Mouse (Mus musculus): ENCODE results near the gene Exoc3l. TPM values are rescaled to one million over a fixed set of nuclear protein-coding genes. Genes with fewer than 3 reads are reported as not detected.

The Exoc3l gene
- polyA plus RNA-seq, 1 experiment from 2014 or later: 6.2 TPM

DNA sequence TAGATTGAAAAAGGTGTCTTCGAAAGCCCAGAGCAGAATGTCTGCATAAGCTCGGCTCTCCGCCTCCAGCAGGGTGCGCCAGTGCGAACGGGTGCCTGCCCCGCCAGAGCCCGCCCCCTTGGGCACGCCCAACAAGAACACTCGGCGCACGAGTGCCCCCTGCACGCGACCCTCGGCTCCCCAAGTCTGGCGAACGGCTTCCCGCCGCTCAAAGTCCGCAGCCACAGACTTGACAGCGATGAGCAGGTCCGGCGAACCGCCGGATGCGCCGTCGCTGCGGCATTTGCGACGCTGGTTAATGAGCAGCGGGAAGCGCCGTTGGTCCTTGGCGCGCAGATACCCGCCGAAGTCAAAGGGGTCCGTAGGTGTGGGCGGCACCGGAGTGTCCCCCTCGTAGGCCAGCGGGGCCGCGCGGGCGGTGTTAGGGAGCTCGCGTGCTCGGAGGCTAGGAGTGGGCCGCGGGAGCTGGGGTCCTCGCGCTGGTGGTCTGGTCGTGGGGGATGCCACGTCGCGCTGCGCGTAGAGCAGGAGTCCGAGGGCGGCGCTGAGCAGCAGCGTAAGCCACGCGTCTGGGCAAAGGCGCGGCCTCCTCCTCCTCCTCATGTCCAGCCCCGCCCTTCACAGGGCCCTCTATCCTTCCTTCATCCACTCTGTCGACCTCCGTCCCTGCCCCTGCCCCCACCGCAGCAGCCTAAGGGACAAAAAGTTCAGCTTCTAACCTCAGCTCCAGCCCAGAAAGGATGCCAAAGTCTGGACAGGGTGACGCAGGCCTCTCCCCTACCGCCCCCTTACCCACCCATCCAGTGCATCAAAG is 41.5 kb downstream of the Exoc3l start:
- peak overlapping the region; percentile 99 for H3K4me2 ChIP-seq
- peak overlapping the region; percentile 74 for H3K4me3 ChIP-seq (replicated peaks)
- peak; percentile 92 for ATAC-seq (ENCODE audit: low read depth)
- WGBS (ENCODE audit: insufficient replicate concordance): under 1% methylated on average over 74 of the region's 74 CpGs
- no peaks in the 10 kb centered on the region for H3K9me3 ChIP-seq (replicated peaks)
- peaks cover 35% of the 10 kb centered on the region for H3K27me3 ChIP-seq
- peak; percentile 79 for DNase-seq
- H3K4me1 ChIP-seq (replicated peaks): peaks cover 47% of the 10 kb centered on the region
- peaks cover 44% of the 10 kb centered on the region for H3K36me3 ChIP-seq
- H3K27ac ChIP-seq: peak overlapping the region; percentile 86
- H3K9ac ChIP-seq: peak overlapping the region; percentile 80

DNA sequence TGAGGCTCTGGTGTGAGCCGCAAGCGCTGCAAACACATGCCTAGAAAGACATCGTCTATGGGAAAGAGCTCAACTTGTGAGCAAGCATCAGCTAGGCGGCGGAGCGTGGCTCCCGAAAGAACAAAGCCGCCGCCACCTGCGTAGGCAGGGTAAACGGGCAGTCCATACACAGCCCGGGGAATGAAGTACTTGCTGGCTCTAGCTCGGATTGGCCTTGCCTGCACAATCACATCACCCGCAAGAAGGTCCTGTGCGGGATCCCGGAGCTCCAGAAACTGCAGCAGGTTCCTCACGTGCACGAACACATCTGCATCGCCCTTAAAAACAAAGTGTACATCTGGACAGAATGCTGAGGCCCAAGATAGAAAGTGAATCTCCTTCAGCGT is 42.1 kb downstream of the Exoc3l start:
- Histone ChIP-seq H3K27ac (no peak overlapping the region), H3K4me1 (replicated peaks) (peaks cover 41% of the 10 kb centered on the region), H3K9me3 (replicated peaks) (no peaks in the 10 kb centered on the region), H3K36me3 (peaks cover 50% of the 10 kb centered on the region), H3K27me3 (peaks cover 29% of the 10 kb centered on the region), H3K4me2 (peak overlapping the region; percentile 99), H3K9ac (peak overlapping the region; percentile 80; the same call in 1 of the 2 replicates), H3K4me3 (replicated peaks) (peak overlapping the region; percentile 74)
- 56% methylated on average over 20 of the region's 20 CpGs for WGBS (ENCODE audit: insufficient replicate concordance)
- DNase-seq (no peak), ATAC-seq (ENCODE audit: low read depth) (no peak)

DNA sequence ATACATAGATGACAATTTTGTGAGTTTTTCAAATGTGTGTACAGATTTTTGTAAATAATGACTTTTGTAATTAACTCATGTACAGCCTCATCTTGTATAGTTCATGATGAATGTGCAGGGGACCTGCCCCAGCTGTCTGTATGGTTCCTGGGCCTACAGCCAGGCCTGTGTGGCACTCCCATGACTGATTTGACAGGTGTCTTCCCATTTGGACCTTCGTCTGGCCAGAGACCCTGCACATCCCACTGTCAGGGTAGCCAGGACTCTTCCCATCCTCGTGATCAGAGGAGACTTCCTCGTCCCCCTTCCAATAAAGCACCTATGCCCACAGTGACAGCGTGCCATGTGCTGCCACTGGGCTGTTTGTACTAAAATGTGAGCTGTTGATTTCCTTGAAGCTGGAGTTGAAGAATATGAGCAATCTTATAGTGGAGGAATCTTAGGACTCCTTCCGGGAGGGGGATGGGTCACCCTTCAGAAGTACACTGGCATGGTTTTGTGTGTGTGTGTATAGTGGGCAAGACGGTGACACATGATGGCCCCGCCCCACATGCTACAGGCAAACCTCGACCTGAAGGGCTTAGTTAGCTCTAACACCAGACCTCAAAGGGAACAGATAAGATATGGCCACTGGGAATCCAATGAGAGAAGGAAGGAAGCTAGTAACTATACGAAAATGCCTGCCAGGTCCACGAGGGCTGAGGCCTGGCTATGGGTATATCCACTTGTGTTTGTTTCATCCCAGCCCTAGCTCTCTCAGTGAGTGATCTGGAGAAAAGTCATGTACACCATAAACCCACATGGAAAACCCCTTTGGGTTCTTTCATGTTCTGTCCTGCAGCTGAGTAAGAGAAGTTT is 43.0 kb downstream of the Exoc3l start:
- peaks cover 58% of the 10 kb centered on the region for H3K36me3 ChIP-seq
- DNase-seq (no peak), ATAC-seq (ENCODE audit: low read depth) (no peak)
- no peak overlapping the region for H3K9ac ChIP-seq
- WGBS (ENCODE audit: insufficient replicate concordance): 53% methylated on average over 10 of the region's 10 CpGs
- H3K27me3 ChIP-seq: peaks cover 21% of the 10 kb centered on the region
- no peaks in the 10 kb centered on the region for H3K9me3 ChIP-seq (replicated peaks)
- H3K27ac ChIP-seq: no peak overlapping the region
- H3K4me1 ChIP-seq (replicated peaks): peaks cover 37% of the 10 kb centered on the region
- H3K4me3 ChIP-seq (replicated peaks): no peak overlapping the region
- no peak overlapping the region for H3K4me2 ChIP-seq

DNA sequence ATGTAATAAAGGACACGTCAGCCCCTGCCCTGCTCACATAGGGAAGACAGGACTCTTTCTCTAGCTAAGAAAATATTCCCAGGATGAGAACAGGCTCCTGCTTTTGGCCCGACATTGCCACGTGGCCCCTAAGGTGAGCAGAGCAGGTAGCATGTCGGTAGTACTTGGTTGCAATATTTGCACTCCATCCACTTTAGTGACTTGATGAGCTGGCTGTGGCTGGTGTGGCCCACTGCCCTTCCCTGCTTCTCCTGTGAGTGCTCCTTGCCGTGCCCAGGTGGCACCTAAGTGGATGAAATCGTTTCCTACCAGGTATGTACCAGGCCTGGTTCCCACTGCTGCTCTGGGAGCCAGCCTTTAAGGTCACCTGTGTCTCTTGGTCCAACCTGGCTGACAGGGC is 43.9 kb downstream of the Exoc3l start:
- no peak for ATAC-seq (ENCODE audit: low read depth)
- H3K9ac ChIP-seq: no peak overlapping the region
- 85% methylated on average over 6 of the region's 6 CpGs for WGBS (ENCODE audit: insufficient replicate concordance)
- no peaks in the 10 kb centered on the region for H3K9me3 ChIP-seq (replicated peaks)
- no peak overlapping the region for H3K4me2 ChIP-seq
- peaks cover 15% of the 10 kb centered on the region; the same call in 1 of the 2 replicates for H3K27me3 ChIP-seq
- peaks cover 67% of the 10 kb centered on the region for H3K36me3 ChIP-seq
- no peak for DNase-seq
- H3K27ac ChIP-seq: no peak overlapping the region
- no peak overlapping the region for H3K4me3 ChIP-seq (replicated peaks)
- H3K4me1 ChIP-seq (replicated peaks): peaks cover 37% of the 10 kb centered on the region

DNA sequence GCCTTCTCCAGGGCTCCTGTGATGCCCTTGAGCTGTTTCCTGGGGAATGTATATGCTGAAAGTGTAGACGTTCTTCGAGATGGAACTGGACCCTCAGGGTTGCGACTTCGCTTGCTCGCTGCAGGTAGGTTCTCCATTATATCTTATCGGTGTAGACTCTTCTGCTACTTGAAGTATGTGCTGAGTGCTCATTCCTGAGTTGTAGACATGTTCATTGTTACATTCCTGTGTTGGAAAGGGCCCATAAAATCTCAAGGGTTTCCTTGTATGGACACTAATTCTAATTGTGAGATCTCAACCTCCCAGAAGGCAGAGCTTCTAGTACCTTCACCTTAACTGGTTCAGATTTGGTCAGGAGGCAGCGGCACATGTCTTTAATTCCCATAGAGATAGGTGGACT is 54.9 kb downstream of the Exoc3l start:
- Histone ChIP-seq H3K36me3 (peaks cover 59% of the 10 kb centered on the region), H3K9ac (no peak overlapping the region), H3K27ac (no peak overlapping the region), H3K4me2 (no peak overlapping the region), H3K9me3 (replicated peaks) (no peaks in the 10 kb centered on the region), H3K4me3 (replicated peaks) (no peak overlapping the region), H3K27me3 (no peaks in the 10 kb centered on the region), H3K4me1 (replicated peaks) (peaks cover 3% of the 10 kb centered on the region; the same call in 1 of the 2 replicates)
- no peak for DNase-seq
- 94% methylated on average over 7 of the region's 7 CpGs for WGBS (ENCODE audit: insufficient replicate concordance)
- ATAC-seq (ENCODE audit: low read depth): no peak

MicroRNA genes within 50 kb of the gene (microRNA counts, 519-probe panel; counts per million panel counts)
- 114 counts per million for microRNA mmu-miR-328

Small RNA genes within 50 kb of the gene (microRNA-seq; reads per million reads assigned to microRNA genes)
- not detected for gene Gm27320
- gene Mir328: 484 reads per million, percentile 68 among the genes with 10 or more reads in this experiment

Other genes with a start within 250 kb of the Exoc3l start
- gene Ces3a, start 247.5 kb downstream of the Exoc3l start, polyA plus RNA-seq (2015; fragmentation: Nextera tagmentation; extraction: Ambion mirVana): 0.09 and 0.24 TPM in 2 replicates
- not detected in 2 replicates for gene Ces3b, start 212.3 kb downstream of the Exoc3l start, polyA plus RNA-seq (2015; fragmentation: Nextera tagmentation; extraction: Ambion mirVana)
- gene Ces4a, start 164.3 kb downstream of the Exoc3l start, polyA plus RNA-seq (2015; fragmentation: Nextera tagmentation; extraction: Ambion mirVana): not detected in 2 replicates
- gene Cbfb, start 125.4 kb downstream of the Exoc3l start, polyA plus RNA-seq (2015; fragmentation: Nextera tagmentation; extraction: Ambion mirVana): 8.9 and 11.5 TPM in 2 replicates
- gene D230025D16Rik, start 71.0 kb downstream of the Exoc3l start, polyA plus RNA-seq (2015; fragmentation: Nextera tagmentation; extraction: Ambion mirVana): 13.5 and 16.0 TPM in 2 replicates
- gene B3gnt9, start 40.9 kb downstream of the Exoc3l start, polyA plus RNA-seq (2015; fragmentation: Nextera tagmentation; extraction: Ambion mirVana): 2.3 and 3.2 TPM in 2 replicates
- gene Tradd, start 31.5 kb downstream of the Exoc3l start, polyA plus RNA-seq (2015; fragmentation: Nextera tagmentation; extraction: Ambion mirVana): 16.2 and 16.7 TPM in 2 replicates
- gene Fbxl8, start 31.5 kb downstream of the Exoc3l start, polyA plus RNA-seq (2015; fragmentation: Nextera tagmentation; extraction: Ambion mirVana): 0.98 and 1.1 TPM in 2 replicates
- gene Hsf4, start 26.3 kb downstream of the Exoc3l start, polyA plus RNA-seq (2015; fragmentation: Nextera tagmentation; extraction: Ambion mirVana): 0.10 TPM in 1 of 2 replicates, not detected in the other
- gene Nol3, start 20.0 kb downstream of the Exoc3l start, polyA plus RNA-seq (2015; fragmentation: Nextera tagmentation; extraction: Ambion mirVana): 0.10 and 0.14 TPM in 2 replicates
- 0.60 and 1.1 TPM in 2 replicates for gene 4931428F04Rik, start 6.2 kb downstream of the Exoc3l start, polyA plus RNA-seq (2015; fragmentation: Nextera tagmentation; extraction: Ambion mirVana)
- 187 and 232 TPM in 2 replicates for gene E2f4, start 1.6 kb upstream of the Exoc3l start, polyA plus RNA-seq (2015; fragmentation: Nextera tagmentation; extraction: Ambion mirVana)
- gene Elmo3, start 9.5 kb upstream of the Exoc3l start, polyA plus RNA-seq (2015; fragmentation: Nextera tagmentation; extraction: Ambion mirVana): 2.1 and 2.8 TPM in 2 replicates
- gene Lrrc29, start 30.2 kb upstream of the Exoc3l start, polyA plus RNA-seq (2015; fragmentation: Nextera tagmentation; extraction: Ambion mirVana): 9.4 and 9.5 TPM in 2 replicates
- 103 and 108 TPM in 2 replicates for gene Tmem208, start 30.3 kb upstream of the Exoc3l start, polyA plus RNA-seq (2015; fragmentation: Nextera tagmentation; extraction: Ambion mirVana)
- 0.66 and 0.71 TPM in 2 replicates for gene Fhod1, start 51.9 kb upstream of the Exoc3l start, polyA plus RNA-seq (2015; fragmentation: Nextera tagmentation; extraction: Ambion mirVana)
- 0.14 and 0.15 TPM in 2 replicates for gene Slc9a5, start 52.7 kb upstream of the Exoc3l start, polyA plus RNA-seq (2015; fragmentation: Nextera tagmentation; extraction: Ambion mirVana)
- gene Plekhg4, start 77.2 kb upstream of the Exoc3l start, polyA plus RNA-seq (2015; fragmentation: Nextera tagmentation; extraction: Ambion mirVana): 0.05 and 0.09 TPM in 2 replicates
- gene Kctd19, start 117.4 kb upstream of the Exoc3l start, polyA plus RNA-seq (2015; fragmentation: Nextera tagmentation; extraction: Ambion mirVana): not detected in 2 replicates
- 0.15 and 0.16 TPM in 2 replicates for gene Lrrc36, start 117.5 kb upstream of the Exoc3l start, polyA plus RNA-seq (2015; fragmentation: Nextera tagmentation; extraction: Ambion mirVana)
- 1.6 and 1.8 TPM in 2 replicates for gene Tppp3, start 175.4 kb upstream of the Exoc3l start, polyA plus RNA-seq (2015; fragmentation: Nextera tagmentation; extraction: Ambion mirVana)
- gene Zdhhc1, start 200.8 kb upstream of the Exoc3l start, polyA plus RNA-seq (2015; fragmentation: Nextera tagmentation; extraction: Ambion mirVana): 2.1 TPM in 2 replicates
- gene Hsd11b2, start 222.7 kb upstream of the Exoc3l start, polyA plus RNA-seq (2015; fragmentation: Nextera tagmentation; extraction: Ambion mirVana): 1.5 and 2.2 TPM in 2 replicates